Mouse (Mus musculus) urinary bladder, adult 2 months (tissue): Measurements from ENCODE around the gene Ndufb6. TPM values are rescaled to one million over a fixed set of nuclear protein-coding genes. Genes with fewer than 3 reads are reported as not detected.

Source experiments
- DNase-seq: peaks from one replicate; pipeline ENCODE4 v3.0.0; 2022; ENCODE audit warnings: low spot score
- polyA plus RNA-seq: library from polyadenylated mRNA; depleted of rRNA; stranded (reverse); fragments of >200 nt; gene quantifications from 2 replicates; pipeline ENCODE4 v1.2.3, GENCODE M21; 2012

Ndufb6 gene
- polyA plus RNA-seq, 1 experiment, result 152 TPM

GRCm38 (mm10) chr4:40254385-40255103 is 24.7 kb downstream of the Ndufb6 start:
- DNase-seq, result no peak

- DNase-seq, result no peak
Measured at GRCm38 (mm10) chr4:40253766-40254165, 25.5 kb downstream of the Ndufb6 start.

GRCm38 (mm10) chr4:40250984-40251383 is 28.2 kb downstream of the Ndufb6 start:
- no peak for DNase-seq

- no peak for DNase-seq
Measured at GRCm38 (mm10) chr4:40244035-40244434, 35.2 kb downstream of the Ndufb6 start.

- DNase-seq, result no peak
Measured at GRCm38 (mm10) chr4:40243006-40243405, 36.2 kb downstream of the Ndufb6 start.

GRCm38 (mm10) chr4:40241928-40242327 is 37.3 kb downstream of the Ndufb6 start:
- DNase-seq, result no peak

- no peak for DNase-seq
Measured at GRCm38 (mm10) chr4:40240272-40240744, 38.9 kb downstream of the Ndufb6 start.

GRCm38 (mm10) chr4:40239409-40240271 is 39.6 kb downstream of the Ndufb6 start, which contains the start of gene Ddx58:
Gene Ddx58, minus strand, starts transcription at chr4:40239828.
- peak; percentile 30 for DNase-seq

- no peak for DNase-seq
Measured at GRCm38 (mm10) chr4:40238483-40239408, 40.5 kb downstream of the Ndufb6 start.

GRCm38 (mm10) chr4:40236829-40237228 is 42.4 kb downstream of the Ndufb6 start:
- DNase-seq, result no peak

GRCm38 (mm10) chr4:40234256-40234655 is 45.0 kb downstream of the Ndufb6 start:
- no peak for DNase-seq

- DNase-seq, result no peak
Measured at GRCm38 (mm10) chr4:40233062-40233664, 46.1 kb downstream of the Ndufb6 start.

GRCm38 (mm10) chr4:40229723-40230122 is 49.5 kb downstream of the Ndufb6 start:
- no peak for DNase-seq

- DNase-seq, result no peak
Measured at GRCm38 (mm10) chr4:40227886-40228285, 51.3 kb downstream of the Ndufb6 start.

- no peak for DNase-seq
Measured at GRCm38 (mm10) chr4:40227131-40227530, 52.1 kb downstream of the Ndufb6 start.

GRCm38 (mm10) chr4:40226095-40226494 is 53.1 kb downstream of the Ndufb6 start:
- no peak for DNase-seq

GRCm38 (mm10) chr4:40221876-40222585 is 57.2 kb downstream of the Ndufb6 start:
- no peak for DNase-seq

- no peak for DNase-seq
Measured at GRCm38 (mm10) chr4:40221004-40221760, 58.0 kb downstream of the Ndufb6 start.
